Mouse (Mus musculus) forebrain, embryonic 14.5 days (tissue): ENCODE data around the gene Akr1c6. TPM values are rescaled to one million over a fixed set of nuclear protein-coding genes. Genes with fewer than 3 reads are reported as not detected.

Source experiments
- ATAC-seq: fragments of 200-750 bp; cut with Nextera tagmentation; 2 replicates; pipeline ENCODE4 v1.8.0; 2017; ENCODE audit warnings: mild to moderate bottlenecking, moderate library complexity
- DNase-seq: peaks from one replicate; pipeline ENCODE4 v3.0.0-alpha.2; 2015; ENCODE audit warnings: low spot score
- H3K27ac ChIP-seq: fragments of 300-500 bp; sonication (generic); 2 replicates; pipeline ENCODE4 v1.5.1; 2014; ENCODE audit warnings: low read depth, mild to moderate bottlenecking, control low read depth, low read length, moderate library complexity
- H3K27me3 ChIP-seq: fragments of 300-500 bp; sonication (generic); replicated peaks from 2 replicates; pipeline ENCODE4 v1.6.1; 2014; ENCODE audit warnings: low read length, control low read depth, mixed read lengths; ENCODE audit not compliant: control insufficient read depth, insufficient read depth
- H3K36me3 ChIP-seq: fragments of 300-500 bp; sonication (generic); 2 replicates; pipeline ENCODE4 v1.6.1; 2014; ENCODE audit warnings: low read length, control low read depth; ENCODE audit not compliant: control insufficient read depth, insufficient read depth
- H3K4me1 ChIP-seq: fragments of 300-500 bp; sonication (generic); 2 replicates; pipeline ENCODE4 v1.6.1; 2014; ENCODE audit warnings: antibody characterized with exemption, low read length, control low read depth; ENCODE audit not compliant: control insufficient read depth, insufficient read depth
- H3K4me2 ChIP-seq: fragments of 300-500 bp; sonication (generic); 2 replicates; pipeline ENCODE4 v1.6.1; 2014; ENCODE audit warnings: mild to moderate bottlenecking, control low read depth, low read length
- H3K4me3 ChIP-seq: fragments of 300-500 bp; sonication (generic); 2 replicates; pipeline ENCODE4 v1.5.1; 2014; ENCODE audit warnings: low read depth, low read length, control low read depth
- H3K9ac ChIP-seq: fragments of 300-500 bp; sonication (generic); 2 replicates; pipeline ENCODE4 v1.6.1; 2014; ENCODE audit warnings: mild to moderate bottlenecking, low read length, control low read depth, moderate library complexity
- H3K9me3 ChIP-seq: fragments of 300-500 bp; sonication (generic); replicated peaks from 2 replicates; pipeline ENCODE4 v1.6.1; 2016; ENCODE audit warnings: low read length, control low read depth, mixed read lengths; ENCODE audit not compliant: control insufficient read depth
- WGBS: fragments of 180-500 bp; shearing (Covaris S2); extraction: QIAGEN DNeasy Blood & Tissue Kit; methylation state at CpG from one replicate; pipeline ENCODE4 v1.1.7; 2014; 5-methylcytosine and 5-hydroxymethylcytosine counted together
- polyA plus RNA-seq: library from polyadenylated mRNA; unstranded; fragments of >200 nt; fragmentation: Nextera tagmentation; extraction: Ambion mirVana; gene quantifications from 2 replicates; pipeline ENCODE4 v1.2.1, GENCODE M21; 2014

The Akr1c6 gene
- polyA plus RNA-seq, 1 experiment from 2014 or later = not detected

DNA sequence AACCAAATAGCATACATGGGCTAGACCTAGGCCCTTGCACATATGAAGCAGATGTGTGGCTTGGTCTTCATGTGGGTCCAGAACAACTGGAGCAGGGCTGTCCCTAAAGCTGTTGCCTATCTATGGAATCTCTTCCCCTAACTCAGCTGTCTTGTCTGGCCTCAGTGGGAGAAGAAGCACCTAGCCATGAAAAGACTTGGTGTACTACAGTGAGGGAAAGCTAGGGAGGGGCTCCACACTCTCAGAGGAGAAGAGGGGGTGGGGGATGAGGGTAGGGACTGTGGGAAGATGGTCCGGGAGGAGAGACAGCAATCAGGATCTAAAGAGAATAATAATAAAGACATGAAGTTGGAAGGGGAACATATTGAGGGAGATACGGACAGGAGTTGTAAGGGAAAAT, 5.5 kb upstream of the Akr1c6 start:
- H3K27ac ChIP-seq = no peak overlapping the region
- H3K9me3 ChIP-seq = no peaks in the 10 kb centered on the region
- ATAC-seq = no peak
- H3K27me3 ChIP-seq = no peaks in the 10 kb centered on the region
- no peaks in the 10 kb centered on the region for H3K36me3 ChIP-seq
- DNase-seq = no peak
- no peak overlapping the region for H3K4me3 ChIP-seq
- no peak overlapping the region for H3K9ac ChIP-seq
- no peaks in the 10 kb centered on the region for H3K4me1 ChIP-seq
- WGBS = 89% methylated on average over 2 of the region's 2 CpGs
- H3K4me2 ChIP-seq = no peak overlapping the region

DNA sequence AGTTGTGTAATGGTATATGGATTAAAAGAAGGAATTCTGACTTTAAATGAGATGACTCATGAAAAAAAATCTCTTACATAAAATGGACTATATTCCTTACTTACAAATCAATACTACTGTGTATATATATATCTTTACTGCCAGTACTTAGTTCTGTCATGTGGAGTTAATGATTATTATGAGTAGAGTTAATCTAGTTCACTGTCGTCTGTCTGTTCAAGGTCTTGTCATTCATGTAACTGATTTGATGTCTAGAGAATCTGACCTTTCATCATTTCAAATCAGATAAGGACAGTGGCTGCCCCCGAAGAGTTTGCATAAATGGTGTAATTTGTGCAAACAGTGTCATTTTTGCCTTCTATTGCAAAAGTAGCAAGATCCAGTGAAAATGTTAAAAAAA, 5.1 kb upstream of the Akr1c6 start:
- no peak for DNase-seq
- no peak overlapping the region for H3K4me3 ChIP-seq
- no peak overlapping the region for H3K4me2 ChIP-seq
- 90% methylated on average over 2 of the region's 2 CpGs for WGBS
- no peaks in the 10 kb centered on the region for H3K4me1 ChIP-seq
- H3K27me3 ChIP-seq = no peaks in the 10 kb centered on the region
- no peaks in the 10 kb centered on the region for H3K9me3 ChIP-seq
- no peak for ATAC-seq
- H3K36me3 ChIP-seq = no peaks in the 10 kb centered on the region
- no peak overlapping the region for H3K9ac ChIP-seq
- no peak overlapping the region for H3K27ac ChIP-seq

DNA sequence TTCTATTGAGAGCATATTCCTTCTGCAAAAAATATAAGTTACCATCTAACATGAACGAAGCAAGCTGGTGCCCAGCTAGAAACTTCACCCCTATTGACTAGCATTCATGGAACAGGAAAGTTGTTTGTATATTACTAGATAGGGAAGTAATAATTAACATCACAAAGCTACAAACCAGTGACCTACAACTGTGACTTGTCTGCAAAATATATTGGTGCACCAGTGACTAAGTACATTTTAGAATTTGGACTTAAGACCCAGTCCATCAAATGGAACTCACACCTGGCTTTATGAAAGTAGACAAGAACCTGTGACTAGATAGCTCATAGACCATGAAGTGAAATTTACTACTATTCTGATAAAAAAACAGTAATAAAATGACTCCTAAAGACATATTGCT, 3.0 kb upstream of the Akr1c6 start:
- DNase-seq (no peak), ATAC-seq (no peak)
- Histone ChIP-seq H3K4me3 (no peak overlapping the region), H3K9ac (no peak overlapping the region), H3K27ac (no peak overlapping the region), H3K4me1 (no peaks in the 10 kb centered on the region), H3K27me3 (no peaks in the 10 kb centered on the region), H3K9me3 (no peaks in the 10 kb centered on the region), H3K36me3 (no peaks in the 10 kb centered on the region), H3K4me2 (no peak overlapping the region)
- WGBS = 91% methylated on average over 1 of the region's 1 CpGs

DNA sequence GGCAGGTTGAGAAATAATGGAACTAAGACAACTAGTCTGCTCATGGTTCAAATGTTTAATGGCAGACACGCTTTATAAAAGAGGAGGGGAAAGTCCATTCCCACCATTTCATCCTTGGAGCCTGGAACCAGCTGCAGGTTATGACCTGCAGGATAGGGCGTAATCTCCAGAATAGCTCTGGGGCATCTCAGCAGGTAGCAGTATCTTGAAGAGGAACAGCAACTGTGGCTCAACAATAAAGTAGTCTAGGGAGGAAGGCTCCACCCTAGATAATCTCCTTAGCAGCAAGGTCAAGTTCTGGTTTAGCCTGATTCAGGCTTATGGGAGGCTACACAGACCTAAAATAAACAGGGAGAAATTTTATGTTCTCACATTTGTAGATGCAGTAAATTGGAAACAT, 31.5 kb downstream of the Akr1c6 start:
- ATAC-seq (no peak), DNase-seq (no peak)
- no peak overlapping the region for H3K27ac ChIP-seq
- no peaks in the 10 kb centered on the region for H3K27me3 ChIP-seq
- H3K4me3 ChIP-seq = no peak overlapping the region
- H3K4me1 ChIP-seq = no peaks in the 10 kb centered on the region
- no peaks in the 10 kb centered on the region for H3K36me3 ChIP-seq
- H3K4me2 ChIP-seq = no peak overlapping the region
- 94% methylated on average over 2 of the region's 2 CpGs for WGBS
- no peak overlapping the region for H3K9ac ChIP-seq
- no peaks in the 10 kb centered on the region for H3K9me3 ChIP-seq

DNA sequence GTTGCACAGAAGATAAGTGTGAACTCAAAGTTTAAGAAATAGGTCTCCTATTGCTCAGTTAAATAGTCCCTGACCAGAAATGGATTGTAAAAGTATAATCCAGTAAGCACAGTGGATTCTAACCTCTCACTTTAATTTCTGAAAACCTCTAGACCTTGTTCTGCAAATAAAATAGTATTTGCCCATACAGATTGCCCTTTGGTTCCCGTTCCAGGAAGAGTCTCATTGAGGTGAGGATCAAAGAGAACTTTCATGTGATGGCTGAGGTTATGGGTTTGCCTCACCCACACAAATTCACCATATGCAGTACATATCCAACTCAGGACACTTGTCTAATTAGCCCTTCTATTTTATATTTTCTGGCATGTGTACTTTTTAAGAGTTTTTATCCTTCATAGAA, 33.8 kb downstream of the Akr1c6 start:
- WGBS = 85% methylated on average over 1 of the region's 1 CpGs
- H3K4me3 ChIP-seq = no peak overlapping the region
- H3K9ac ChIP-seq = no peak overlapping the region
- no peak overlapping the region for H3K27ac ChIP-seq
- no peaks in the 10 kb centered on the region for H3K36me3 ChIP-seq
- H3K9me3 ChIP-seq = no peaks in the 10 kb centered on the region
- no peak overlapping the region for H3K4me2 ChIP-seq
- no peak for ATAC-seq
- H3K4me1 ChIP-seq = no peaks in the 10 kb centered on the region
- no peaks in the 10 kb centered on the region for H3K27me3 ChIP-seq
- DNase-seq = no peak

Other genes with a start within 250 kb of the Akr1c6 start
- 2.4 TPM in 2 replicates for gene Akr1c13, start 243.2 kb upstream of the Akr1c6 start, polyA plus RNA-seq
- gene Akr1c19, start 205.6 kb upstream of the Akr1c6 start, polyA plus RNA-seq = 6.1 and 6.4 TPM in 2 replicates
- gene Akr1c12, start 154.9 kb upstream of the Akr1c6 start, polyA plus RNA-seq = 0.27 TPM in 1 of 2 replicates, not detected in the other
- gene Akr1c20, start 89.0 kb downstream of the Akr1c6 start, polyA plus RNA-seq = not detected in 2 replicates
- gene Akr1c21, start 139.8 kb downstream of the Akr1c6 start, polyA plus RNA-seq = not detected in 2 replicates
- 49.7 and 53.2 TPM in 2 replicates for gene Akr1e1, start 174.9 kb downstream of the Akr1c6 start, polyA plus RNA-seq